Mouse (Mus musculus): ENCODE measurements at regions not wholly inside any gene's neighbourhood (a gene's known extent, or its start where the extent isn't known, plus 50 kb on each side); places are given as distances from the start of the nearest gene placed in this dataset.
A peak's percentile ranks its signal among the peaks of the same experiment; 100 is the strongest.
"Not testable (repeated sequence)": the region's sequence is repeated elsewhere in the genome, so short reads cannot be mapped to it uniquely, and the experiment has no call there.

GRCm38 (mm10) chr1:137254634-137255033 is 294.4 kb upstream of the Nr5a2 start:
- DNase-seq (ENCODE audit: low spot score in 2 of 2) = no peak

GRCm38 (mm10) chr1:137227098-137227485 is 266.8 kb upstream of the Nr5a2 start:
- DNase-seq (ENCODE audit: low spot score in 2 of 2) = no peak

- no peak for DNase-seq (ENCODE audit: low spot score in 2 of 2)
Observed at GRCm38 (mm10) chr1:137226479-137227097, 266.3 kb upstream of the Nr5a2 start.

DNA sequence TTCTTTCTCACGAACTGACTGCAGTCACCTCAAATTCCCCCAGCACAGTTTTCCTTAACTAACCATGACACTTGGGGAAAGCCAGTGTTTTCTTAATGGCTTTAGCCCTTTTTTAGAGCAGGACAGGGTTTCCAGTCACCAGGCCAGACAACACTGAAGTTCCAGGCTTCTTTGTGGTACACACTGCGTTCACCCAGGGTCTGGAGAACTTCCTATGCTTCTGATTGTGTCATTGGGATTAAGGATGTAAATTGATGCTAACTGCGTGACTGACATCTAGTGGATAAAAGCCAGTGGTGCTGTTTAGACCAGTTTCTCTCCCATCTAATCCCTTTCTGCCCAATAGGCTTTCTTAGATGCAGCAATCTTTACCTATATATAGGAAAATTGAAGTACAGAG is 265.2 kb upstream of the Nr5a2 start:
- DNase-seq (ENCODE audit: low spot score in 2 of 2) = peak; percentile 24 to 75

- no peak for DNase-seq (ENCODE audit: low spot score in 2 of 2)
Observed at GRCm38 (mm10) chr1:137223052-137223451, 262.8 kb upstream of the Nr5a2 start.

DNA sequence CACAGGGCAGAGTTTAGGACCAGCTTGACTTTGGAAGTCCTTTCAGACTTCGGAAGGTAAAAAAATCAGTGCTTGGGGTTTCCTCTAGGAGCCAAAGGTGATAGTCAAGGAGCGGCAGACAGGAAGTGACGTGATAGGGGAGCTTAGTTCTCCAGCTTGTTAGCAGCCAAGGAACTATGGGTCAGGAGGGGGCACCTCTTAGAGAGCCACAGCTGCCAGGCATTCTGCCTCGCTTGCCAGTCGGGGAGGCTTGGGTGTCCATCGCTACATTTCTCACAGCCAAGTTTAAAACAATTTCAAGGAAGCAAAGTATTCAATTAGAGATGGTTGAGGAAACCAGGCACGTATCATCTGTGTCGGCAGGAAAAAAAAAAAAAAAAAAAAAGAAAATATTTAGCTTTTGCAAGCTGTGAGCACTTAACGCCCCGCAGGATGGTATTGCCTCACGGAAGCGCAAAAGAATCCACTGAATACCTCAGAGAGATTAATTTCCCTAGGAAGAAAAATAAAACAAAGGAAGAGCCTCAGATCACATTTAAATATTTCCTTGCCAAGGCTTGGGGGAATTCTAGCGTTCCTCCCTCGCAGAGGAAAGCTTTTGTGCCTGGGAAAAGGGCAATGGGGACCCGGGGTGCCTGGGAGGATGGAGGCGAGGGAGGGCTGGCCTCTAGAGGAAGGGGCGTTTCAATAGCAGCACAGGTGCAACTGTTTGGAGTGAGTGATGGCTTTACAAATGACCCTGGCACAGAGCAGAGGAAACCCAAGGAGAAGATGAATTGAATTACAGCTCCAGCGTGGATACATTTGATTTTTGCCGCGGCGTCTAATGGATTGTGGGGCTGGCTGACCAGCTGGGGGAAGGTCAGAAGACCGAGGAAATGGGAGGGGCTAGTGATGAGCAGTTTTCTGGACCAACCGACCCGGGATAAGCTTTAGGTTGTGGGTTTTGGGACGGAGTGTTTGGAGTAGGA is 261.1 kb upstream of the Nr5a2 start:
- no peak for DNase-seq (ENCODE audit: low spot score in 2 of 2)

GRCm38 (mm10) chr1:137220226-137220625 is 260.0 kb upstream of the Nr5a2 start:
- no peak for DNase-seq (ENCODE audit: low spot score in 2 of 2)

DNA sequence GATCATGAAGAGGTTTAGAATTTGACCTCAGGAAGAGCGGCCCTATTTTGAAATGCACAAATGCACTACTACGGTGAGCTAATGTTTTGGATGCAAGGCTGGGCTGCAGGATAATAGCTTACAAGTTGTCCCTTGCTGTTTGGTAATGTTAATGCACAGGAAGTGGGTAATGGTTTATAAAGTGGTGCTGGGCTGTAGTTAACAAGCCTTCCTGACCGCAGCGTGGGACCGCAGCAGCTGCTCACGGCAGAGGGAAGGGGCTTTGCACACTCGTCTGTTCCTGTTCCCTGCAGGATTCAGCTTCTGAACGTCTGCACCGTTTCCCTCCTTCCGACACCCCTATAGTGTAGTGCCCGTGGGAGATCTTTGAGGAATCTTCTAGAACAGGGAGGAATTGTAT is 258.4 kb upstream of the Nr5a2 start:
- no peak for DNase-seq (ENCODE audit: low spot score in 2 of 2)

- DNase-seq (ENCODE audit: low spot score in 2 of 2) = no peak
Observed at GRCm38 (mm10) chr1:137218096-137218495, 257.8 kb upstream of the Nr5a2 start.

DNA sequence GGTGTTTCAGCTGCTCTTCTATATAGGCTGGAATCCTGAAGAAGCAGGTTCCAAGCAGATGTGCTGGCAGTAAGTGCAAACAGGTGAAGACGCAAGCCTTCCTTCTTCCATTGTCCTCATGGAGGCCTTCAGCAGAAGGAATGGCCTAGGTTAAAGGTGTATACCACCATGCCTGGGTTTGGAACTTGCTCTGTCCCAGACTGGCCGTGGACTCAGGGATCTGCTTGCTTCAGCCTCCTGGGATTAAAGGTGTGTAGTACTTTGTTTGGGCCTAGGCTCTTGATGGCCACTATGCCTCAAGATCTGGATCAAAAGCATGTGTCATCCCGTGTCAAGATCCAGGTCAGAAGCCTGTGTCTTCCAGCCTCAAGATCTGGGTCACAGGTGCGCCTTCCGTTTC is 257.0 kb upstream of the Nr5a2 start:
- DNase-seq (ENCODE audit: low spot score in 2 of 2) = no peak

GRCm38 (mm10) chr1:137214328-137214727 is 254.1 kb upstream of the Nr5a2 start:
- DNase-seq (ENCODE audit: low spot score in 2 of 2) = not testable (repeated sequence)

DNA sequence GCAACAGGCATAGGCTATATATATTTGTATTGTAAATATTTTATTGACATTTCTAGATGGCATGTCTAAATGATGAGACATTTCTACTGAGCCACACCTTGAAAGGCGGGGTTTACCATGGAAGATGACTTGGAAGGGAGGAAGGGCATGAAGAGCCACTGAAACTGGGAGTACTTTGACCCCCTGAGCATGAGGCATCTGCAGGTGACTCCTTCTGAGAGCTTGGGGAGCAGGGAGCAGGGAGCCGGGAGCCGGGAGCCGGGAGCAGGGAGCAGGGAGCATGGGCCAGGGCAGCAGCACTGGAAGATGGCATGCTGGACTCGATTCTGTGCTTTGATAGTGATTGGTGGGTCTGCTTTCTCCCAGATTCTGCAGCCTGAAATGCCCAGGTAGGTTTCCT is 253.5 kb upstream of the Nr5a2 start:
- no peak for DNase-seq (ENCODE audit: low spot score in 2 of 2)

- DNase-seq (ENCODE audit: low spot score in 2 of 2) = no peak
Observed at GRCm38 (mm10) chr1:137212856-137213255, 252.6 kb upstream of the Nr5a2 start.

DNA sequence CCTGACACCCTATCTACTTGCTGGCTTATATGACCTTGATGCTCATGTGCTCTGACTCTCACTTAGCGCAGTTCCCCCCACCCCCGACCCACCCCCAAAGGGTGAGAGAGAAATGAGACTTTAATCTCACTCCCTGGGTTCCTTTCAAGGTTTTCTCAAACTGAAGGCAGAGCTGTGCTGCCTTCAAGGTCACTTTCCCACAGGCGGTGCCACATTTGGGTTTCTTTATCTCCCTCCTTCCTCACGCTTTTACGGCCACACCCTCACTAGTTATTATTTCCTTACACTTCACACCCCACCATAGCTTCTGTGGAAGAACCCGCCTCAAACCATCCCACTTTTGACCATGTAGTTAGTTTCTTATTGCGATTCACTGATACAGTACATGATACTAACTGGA is 244.1 kb upstream of the Nr5a2 start:
- DNase-seq (ENCODE audit: low spot score in 2 of 2) = no peak

DNA sequence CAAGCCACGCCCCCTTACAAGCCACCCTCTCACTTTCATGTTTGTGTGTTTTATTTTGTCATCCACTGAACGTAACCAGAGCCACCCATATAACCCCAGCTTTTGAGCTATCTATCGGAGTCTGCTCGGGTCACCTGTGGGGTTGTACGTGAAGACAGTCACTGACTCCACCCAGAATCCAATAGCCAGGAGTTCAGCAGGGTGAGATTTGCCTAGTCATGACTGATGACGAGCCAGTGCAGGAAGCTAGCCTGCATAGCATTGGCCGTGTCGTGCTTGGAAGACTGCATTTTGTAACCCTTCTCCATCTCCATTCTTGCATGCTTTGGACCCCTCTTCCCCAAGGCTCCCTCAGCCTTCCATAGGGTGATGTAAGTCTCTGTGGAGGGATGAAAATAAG is 243.3 kb upstream of the Nr5a2 start:
- no peak for DNase-seq (ENCODE audit: low spot score in 2 of 2)

- peak; percentile 9 to 28 for DNase-seq (ENCODE audit: low spot score in 2 of 2)
Observed at GRCm38 (mm10) chr1:137200931-137201330, 240.7 kb upstream of the Nr5a2 start.

- DNase-seq (ENCODE audit: low spot score in 2 of 2) = no peak
Observed at GRCm38 (mm10) chr1:137195962-137196361, 235.7 kb upstream of the Nr5a2 start.

- DNase-seq (ENCODE audit: low spot score in 2 of 2) = no peak
Observed at GRCm38 (mm10) chr1:137195065-137195620, 234.9 kb upstream of the Nr5a2 start.

- no peak for DNase-seq (ENCODE audit: low spot score in 2 of 2)
Observed at GRCm38 (mm10) chr1:137178231-137178630, 218.0 kb upstream of the Nr5a2 start.

- DNase-seq (ENCODE audit: low spot score in 2 of 2) = no peak
Observed at GRCm38 (mm10) chr1:137176696-137177095, 216.4 kb upstream of the Nr5a2 start.

- no peak for DNase-seq (ENCODE audit: low spot score in 2 of 2)
Observed at GRCm38 (mm10) chr1:137174081-137174480, 213.8 kb upstream of the Nr5a2 start.

GRCm38 (mm10) chr1:137172128-137172527 is 211.9 kb upstream of the Nr5a2 start:
- no peak for DNase-seq (ENCODE audit: low spot score in 2 of 2)
